In the genomic region with DNA sequence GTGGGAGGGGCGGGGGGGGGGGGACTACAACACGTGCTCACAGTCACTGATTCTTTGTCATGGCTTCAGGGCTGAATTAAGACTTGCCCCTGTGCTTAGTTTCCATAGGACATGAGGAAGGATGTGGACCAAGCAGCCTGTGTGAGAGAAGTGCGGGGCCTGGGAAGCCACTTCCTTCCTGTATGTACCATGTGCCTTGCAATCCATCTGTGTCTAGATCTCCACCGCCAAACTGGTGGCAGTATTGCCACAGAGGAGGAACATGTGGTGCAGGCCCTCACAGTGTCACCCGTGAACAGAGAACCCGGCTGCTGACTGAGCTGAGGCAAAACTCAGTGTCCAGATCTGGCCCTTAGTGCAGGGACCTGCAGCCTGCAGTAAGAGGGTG, we compare ENCODE assay signal across 8 mouse cellular contexts.
A peak's percentile ranks its signal among the peaks of the same experiment; 100 is the strongest.
DNase-seq lines count a peak whose midpoint lies in the region; ATAC-seq and TF ChIP-seq lines count a peak whose summit lies in the region.

No protein-coding gene starts in this region.

- WGBS in forebrain, postnatal 0 days, result 53% methylated on average over 6 of the region's 6 CpGs
- 58% methylated on average over 6 of the region's 6 CpGs for WGBS in forebrain, embryonic 15.5 days
- WGBS in stomach, embryonic 14.5 days, result 50% methylated on average over 6 of the region's 6 CpGs
- WGBS in stomach, postnatal 0 days, result 53% methylated on average over 6 of the region's 6 CpGs

- H3K9ac ChIP-seq in forebrain, postnatal 0 days, result no peak overlapping the region
- H3K9ac ChIP-seq in forebrain, embryonic 15.5 days (replicated peaks), result no peak overlapping the region
- no peak overlapping the region for H3K9ac ChIP-seq in stomach, embryonic 14.5 days (replicated peaks; ENCODE audit: low read depth, low read length)
- no peak overlapping the region for H3K9ac ChIP-seq in stomach, postnatal 0 days (ENCODE audit: low read length)

- peaks cover 8% of the 10 kb centered on the region for H3K36me3 ChIP-seq in forebrain, postnatal 0 days (ENCODE audit: insufficient read depth)
- no peaks in the 10 kb centered on the region for H3K36me3 ChIP-seq in forebrain, embryonic 15.5 days
- H3K36me3 ChIP-seq in stomach, embryonic 14.5 days (ENCODE audit: control insufficient read depth, insufficient read depth, low read length), result no peaks in the 10 kb centered on the region; the same call in 1 of the 2 replicates
- H3K36me3 ChIP-seq in stomach, postnatal 0 days (ENCODE audit: control insufficient read depth, insufficient read depth, low read length), result no peaks in the 10 kb centered on the region

- H3K9me3 ChIP-seq in forebrain, postnatal 0 days (ENCODE audit: low read length), result no peaks in the 10 kb centered on the region
- H3K9me3 ChIP-seq in forebrain, embryonic 15.5 days, result no peaks in the 10 kb centered on the region
- no peaks in the 10 kb centered on the region for H3K9me3 ChIP-seq in stomach, embryonic 14.5 days (ENCODE audit: control insufficient read depth, low read depth, low read length)
- H3K9me3 ChIP-seq in stomach, postnatal 0 days (ENCODE audit: control insufficient read depth, low read length), result no peaks in the 10 kb centered on the region

- no peak for TF ChIP-seq EP300 in stomach, postnatal 0 days (optimal IDR thresholded peaks at IDR 0.05)

- TF ChIP-seq CTCF in forebrain, postnatal 0 days (IDR thresholded peaks at IDR 0.05; ENCODE audit: low read depth), result no peak
- TF ChIP-seq CTCF in stomach, postnatal 0 days (IDR thresholded peaks at IDR 0.05; ENCODE audit: low read depth), result no peak

- no peak overlapping the region for H3K4me3 ChIP-seq in forebrain, postnatal 0 days (ENCODE audit: low read depth, low read length)
- no peak overlapping the region for H3K4me3 ChIP-seq in forebrain, embryonic 15.5 days
- H3K4me3 ChIP-seq in stomach, embryonic 14.5 days (ENCODE audit: low read depth, low read length), result no peak overlapping the region
- no peak overlapping the region for H3K4me3 ChIP-seq in stomach, postnatal 0 days (ENCODE audit: low read depth, low read length)

- peaks cover 32% of the 10 kb centered on the region for H3K4me1 ChIP-seq in forebrain, postnatal 0 days (ENCODE audit: insufficient read depth)
- H3K4me1 ChIP-seq in forebrain, embryonic 15.5 days, result peaks cover 72% of the 10 kb centered on the region
- peaks cover 29% of the 10 kb centered on the region for H3K4me1 ChIP-seq in stomach, embryonic 14.5 days (ENCODE audit: control insufficient read depth, insufficient read depth, low read length)
- H3K4me1 ChIP-seq in stomach, postnatal 0 days (replicated peaks; ENCODE audit: control insufficient read depth, insufficient read depth), result peaks cover 5% of the 10 kb centered on the region

- no peak overlapping the region for H3K4me2 ChIP-seq in forebrain, postnatal 0 days (ENCODE audit: low read depth)
- no peak overlapping the region for H3K4me2 ChIP-seq in forebrain, embryonic 15.5 days (replicated peaks)
- H3K4me2 ChIP-seq in stomach, embryonic 14.5 days (replicated peaks; ENCODE audit: low read depth, low read length), result no peak overlapping the region
- H3K4me2 ChIP-seq in stomach, postnatal 0 days (replicated peaks; ENCODE audit: low read depth), result no peak overlapping the region

- ATAC-seq in forebrain, postnatal 0 days, result peak; percentile 2; the same call in 1 of the 2 replicates
- ATAC-seq in forebrain, embryonic 15.5 days (replicated peaks), result no peak
- peak; percentile 5; the same call in 1 of the 2 replicates for ATAC-seq in stomach, embryonic 14.5 days (ENCODE audit: insufficient number of reproducible peaks, insufficient read depth, low FRiP score, low read depth)
- ATAC-seq in stomach, postnatal 0 days (ENCODE audit: low FRiP score, low TSS enrichment), result no peak; the same call in 1 of the 2 replicates
- peak; percentile 96 for ATAC-seq in megakaryocyte progenitor cell, adult 5-6 weeks (replicated peaks; ENCODE audit: poor library complexity)

- no peak overlapping the region for H3K27ac ChIP-seq in forebrain, postnatal 0 days (ENCODE audit: low read depth, low read length)
- H3K27ac ChIP-seq in forebrain, embryonic 15.5 days (replicated peaks), result no peak overlapping the region
- H3K27ac ChIP-seq in stomach, embryonic 14.5 days (ENCODE audit: low read length), result no peak overlapping the region; the same call in 1 of the 2 replicates
- H3K27ac ChIP-seq in stomach, postnatal 0 days (replicated peaks), result no peak overlapping the region

- H3K27me3 ChIP-seq in forebrain, postnatal 0 days (ENCODE audit: insufficient read depth, low read length), result no peaks in the 10 kb centered on the region
- H3K27me3 ChIP-seq in forebrain, embryonic 15.5 days, result no peaks in the 10 kb centered on the region
- H3K27me3 ChIP-seq in stomach, embryonic 14.5 days (ENCODE audit: control insufficient read depth, insufficient read depth, low read length), result no peaks in the 10 kb centered on the region
- no peaks in the 10 kb centered on the region for H3K27me3 ChIP-seq in stomach, postnatal 0 days (ENCODE audit: control insufficient read depth, insufficient read depth, low read length)

- DNase-seq in forebrain, postnatal 0 days, result no peak
- no peak for DNase-seq in stomach, postnatal 0 days (ENCODE audit: low spot score)
- peak; percentile 88 for DNase-seq in layer of hippocampus, adult 9-11 months
- no peak for DNase-seq in gastrocnemius, adult 18-20 months (ENCODE audit: low spot score)
- DNase-seq in urinary bladder, postnatal 10 days (ENCODE audit: low spot score), result no peak

Comparison
In these comparisons a context has a peak if more than half of its experiments do, and no peak if none do; other contexts are left out.
1. ATAC-seq: peak in forebrain, postnatal 0 days (single experiment), stomach, embryonic 14.5 days (single experiment) and megakaryocyte progenitor cell, adult 5-6 weeks (single experiment); none in forebrain, embryonic 15.5 days (single experiment) and stomach, postnatal 0 days (single experiment).